In genomic region chr2:68435494-68436255, GRCm38 (mm10) we compare ENCODE assay signal across 8 mouse cellular contexts. TPM values are rescaled to one million over a fixed set of nuclear protein-coding genes. Genes with fewer than 3 reads are reported as not detected.
A peak's percentile ranks its signal among the peaks of the same experiment; 100 is the strongest.
DNase-seq lines count a peak whose midpoint lies in the region; ATAC-seq lines count a peak whose summit lies in the region.

No protein-coding gene starts in this region.

- no peaks in the 10 kb centered on the region for H3K27me3 ChIP-seq in heart, embryonic 11.5 days (ENCODE audit: control insufficient read depth, insufficient read depth, low read length)
- H3K27me3 ChIP-seq in embryonic facial prominence, embryonic 15.5 days: no peaks in the 10 kb centered on the region
- no peaks in the 10 kb centered on the region for H3K27me3 ChIP-seq in limb, embryonic 13.5 days

- no peak for DNase-seq in heart, postnatal 14 days
- no peak for DNase-seq in adrenal gland, postnatal 4 days (ENCODE audit: low spot score in 2 of 2)
- DNase-seq in spleen, postnatal 10 days (ENCODE audit: low spot score in 2 of 2): no peak
- no peak for DNase-seq in urinary bladder, postnatal 10 days (ENCODE audit: low spot score)

- 0 out of 2 replicates have a peak overlapping the region, but pooled peaks have one; percentile 14 for H3K4me3 ChIP-seq in heart, embryonic 11.5 days (ENCODE audit: low read depth, low read length)
- no peak overlapping the region for H3K4me3 ChIP-seq in embryonic facial prominence, embryonic 15.5 days (replicated peaks)
- H3K4me3 ChIP-seq in limb, embryonic 13.5 days: no peak overlapping the region

- peaks cover 59% of the 10 kb centered on the region for H3K4me1 ChIP-seq in heart, embryonic 11.5 days (ENCODE audit: control insufficient read depth, insufficient read depth, low read length)
- H3K4me1 ChIP-seq in embryonic facial prominence, embryonic 15.5 days: peaks cover 14% of the 10 kb centered on the region; the same call in 1 of the 2 replicates
- peaks cover 36% of the 10 kb centered on the region for H3K4me1 ChIP-seq in limb, embryonic 13.5 days

- no peaks in the 10 kb centered on the region for H3K9me3 ChIP-seq in heart, embryonic 11.5 days (replicated peaks; ENCODE audit: control insufficient read depth, low read length)
- no peaks in the 10 kb centered on the region for H3K9me3 ChIP-seq in embryonic facial prominence, embryonic 15.5 days (replicated peaks)
- H3K9me3 ChIP-seq in limb, embryonic 13.5 days: no peaks in the 10 kb centered on the region

- peak overlapping the region; percentile 58 for H3K4me2 ChIP-seq in heart, embryonic 11.5 days
- 0 out of 2 replicates have a peak overlapping the region, but pooled peaks have one; percentile 1 for H3K4me2 ChIP-seq in embryonic facial prominence, embryonic 15.5 days (replicated peaks)
- H3K4me2 ChIP-seq in limb, embryonic 13.5 days (replicated peaks): peak overlapping the region; percentile 32

- ATAC-seq in heart, embryonic 11.5 days (replicated peaks; ENCODE audit: insufficient number of reproducible peaks, low FRiP score, low TSS enrichment): peak; percentile 36
- ATAC-seq in embryonic facial prominence, embryonic 15.5 days (ENCODE audit: insufficient number of reproducible peaks, low FRiP score, low TSS enrichment, low read depth): no peak
- no peak for ATAC-seq in limb, embryonic 13.5 days (ENCODE audit: low FRiP score, low read depth)
- ATAC-seq in neutrophil, adult 5-6 weeks (ENCODE audit: extremely low read depth, insufficient number of reproducible peaks, low FRiP score, poor library complexity, severe bottlenecking): peak; percentile 13; the same call in 1 of the 2 replicates

- peak overlapping the region; percentile 82 for H3K27ac ChIP-seq in heart, embryonic 11.5 days (ENCODE audit: low read depth, low read length)
- no peak overlapping the region for H3K27ac ChIP-seq in embryonic facial prominence, embryonic 15.5 days (replicated peaks)
- no peak overlapping the region for H3K27ac ChIP-seq in limb, embryonic 13.5 days

- intact Hi-C loops in heart, postnatal 14 days (cut with DNase I): no loop called here

- 11% methylated on average over 15 of the region's 15 CpGs for WGBS in heart, embryonic 11.5 days (ENCODE audit: insufficient replicate concordance)
- 15% methylated on average over 15 of the region's 15 CpGs for WGBS in embryonic facial prominence, embryonic 15.5 days
- WGBS in limb, embryonic 13.5 days: 10% methylated on average over 15 of the region's 15 CpGs

- peak overlapping the region; percentile 52; the same call in 1 of the 2 replicates for H3K9ac ChIP-seq in heart, embryonic 11.5 days (ENCODE audit: low read depth, low read length)
- H3K9ac ChIP-seq in embryonic facial prominence, embryonic 15.5 days: no peak overlapping the region
- H3K9ac ChIP-seq in limb, embryonic 13.5 days: no peak overlapping the region

- no peaks in the 10 kb centered on the region for H3K36me3 ChIP-seq in heart, embryonic 11.5 days (ENCODE audit: control insufficient read depth, insufficient read depth, low read length)
- H3K36me3 ChIP-seq in embryonic facial prominence, embryonic 15.5 days: no peaks in the 10 kb centered on the region
- no peaks in the 10 kb centered on the region for H3K36me3 ChIP-seq in limb, embryonic 13.5 days

RNA-seq across cellular contexts. Expression of gene Stk39, which starts 36.4 kb away (rescaled TPM):
- 58.3 and 66.5 TPM in 2 replicates for polyA plus RNA-seq in heart, embryonic 11.5 days (2014; fragmentation: Nextera tagmentation; extraction: Ambion mirVana)
- total RNA-seq in heart, postnatal 14 days (2021): 100 to 1,000 TPM in 1 of 2 experiments, 10 to 100 TPM in 1; 95.6 to 106 TPM
- polyA plus RNA-seq in embryonic facial prominence, embryonic 15.5 days (2015; fragmentation: Nextera tagmentation; extraction: Ambion mirVana): 14.7 and 15.1 TPM in 2 replicates
- 13.7 and 14.8 TPM in 2 replicates for polyA plus RNA-seq in limb, embryonic 13.5 days (2015; fragmentation: Nextera tagmentation; extraction: Ambion mirVana)
- 2.8 and 3.6 TPM in 2 replicates for total RNA-seq in neutrophil, adult 5-6 weeks (2017)
- total RNA-seq in adrenal gland, postnatal 4 days (2021): 10 to 100 TPM; 94.9 to 96.1 TPM

Comparison
In these comparisons a context has a peak if more than half of its experiments do, and no peak if none do; other contexts are left out.
1. ATAC-seq: peak in heart, embryonic 11.5 days (single experiment) and neutrophil, adult 5-6 weeks (single experiment); none in embryonic facial prominence, embryonic 15.5 days (single experiment) and limb, embryonic 13.5 days (single experiment).
2. H3K4me2 ChIP-seq: peak in every context shown above with its lines; median percentile 58 in heart, embryonic 11.5 days; 32 in limb, embryonic 13.5 days; 1 in embryonic facial prominence, embryonic 15.5 days.
3. RNA of gene Stk39, which starts 36.4 kb away (total RNA-seq): 95.6 to 106 TPM in heart, postnatal 14 days and 94.9 to 96.1 TPM in adrenal gland, postnatal 4 days; 2.8 to 3.6 TPM in neutrophil, adult 5-6 weeks; every median in the first group is over 10 times any median in the second.